ENCODE assay signal across 8 mouse cellular contexts in genomic region chr17:87797688-87798291, GRCm38 (mm10). TPM values are rescaled to one million over a fixed set of nuclear protein-coding genes. Genes with fewer than 3 reads are reported as not detected.
DNase-seq lines count a peak whose midpoint lies in the region; ATAC-seq and TF ChIP-seq lines count a peak whose summit lies in the region.

Kcnk12 (minus strand) TSS chr17:87797994.

- peak within 1 kb of the TSS; percentile 65 for H3K4me2 ChIP-seq in lung, embryonic 14.5 days
- peak within 1 kb of the TSS; percentile 84 for H3K4me2 ChIP-seq in heart, embryonic 13.5 days
- H3K4me2 ChIP-seq in liver, embryonic 12.5 days = peak within 1 kb of the TSS; percentile 71

- no peaks in the 10 kb centered on the region for H3K36me3 ChIP-seq in lung, embryonic 14.5 days (ENCODE audit: insufficient read depth)
- H3K36me3 ChIP-seq in heart, embryonic 13.5 days = no peaks in the 10 kb centered on the region
- H3K36me3 ChIP-seq in liver, embryonic 12.5 days = no peaks in the 10 kb centered on the region

- DNase-seq in lung, embryonic 14.5 days = peak; percentile 58
- DNase-seq in lung, postnatal 36 days = no peak
- DNase-seq in cerebellum, postnatal 14 days = peak; percentile 86 to 88
- DNase-seq in kidney, postnatal 10 days = peak; percentile 53
- peak; percentile 74 for DNase-seq in retina, embryonic 14.5 days (ENCODE audit: low spot score)
- DNase-seq in thymus, postnatal 10 days (ENCODE audit: low spot score in 2 of 2) = no peak

- under 1% methylated on average over 46 of the region's 46 CpGs for WGBS in lung, embryonic 14.5 days
- WGBS in heart, embryonic 13.5 days = under 1% methylated on average over 44 of the region's 46 CpGs
- WGBS in liver, embryonic 12.5 days (ENCODE audit: insufficient replicate concordance) = under 1% methylated on average over 46 of the region's 46 CpGs

- H3K9ac ChIP-seq in lung, embryonic 14.5 days = no peak within 1 kb of the TSS
- no peak within 1 kb of the TSS for H3K9ac ChIP-seq in heart, embryonic 13.5 days
- H3K9ac ChIP-seq in liver, embryonic 12.5 days = no peak within 1 kb of the TSS; the same call in 1 of the 2 replicates

- peaks cover 65% of the 10 kb centered on the region for H3K27me3 ChIP-seq in lung, embryonic 14.5 days (ENCODE audit: insufficient read depth, low read length)
- peaks cover 89% of the 10 kb centered on the region for H3K27me3 ChIP-seq in heart, embryonic 13.5 days (replicated peaks)
- peaks cover 73% of the 10 kb centered on the region for H3K27me3 ChIP-seq in liver, embryonic 12.5 days (replicated peaks)

- H3K4me3 ChIP-seq in lung, embryonic 14.5 days (ENCODE audit: low read depth, low read length) = peak within 1 kb of the TSS; percentile 38
- peak within 1 kb of the TSS; percentile 54 for H3K4me3 ChIP-seq in heart, embryonic 13.5 days
- peak within 1 kb of the TSS; percentile 47 for H3K4me3 ChIP-seq in liver, embryonic 12.5 days

- H3K27ac ChIP-seq in lung, embryonic 14.5 days (ENCODE audit: low read depth) = no peak within 1 kb of the TSS
- no peak within 1 kb of the TSS for H3K27ac ChIP-seq in heart, embryonic 13.5 days (replicated peaks)
- H3K27ac ChIP-seq in liver, embryonic 12.5 days = no peak within 1 kb of the TSS

- peak; percentile 35 for TF ChIP-seq CTCF in lung, embryonic 14.5 days (IDR thresholded peaks at IDR 0.05; ENCODE audit: low read depth)

- no peaks in the 10 kb centered on the region for H3K4me1 ChIP-seq in lung, embryonic 14.5 days (ENCODE audit: insufficient read depth)
- peaks cover 22% of the 10 kb centered on the region for H3K4me1 ChIP-seq in heart, embryonic 13.5 days
- peaks cover 11% of the 10 kb centered on the region for H3K4me1 ChIP-seq in liver, embryonic 12.5 days

- no peaks in the 10 kb centered on the region for H3K9me3 ChIP-seq in lung, embryonic 14.5 days (ENCODE audit: low read depth, low read length)
- H3K9me3 ChIP-seq in heart, embryonic 13.5 days = no peaks in the 10 kb centered on the region
- H3K9me3 ChIP-seq in liver, embryonic 12.5 days (replicated peaks) = no peaks in the 10 kb centered on the region

- peak; percentile 53; the same call in 1 of the 2 replicates for ATAC-seq in lung, embryonic 14.5 days (ENCODE audit: insufficient read depth)
- ATAC-seq in heart, embryonic 13.5 days (ENCODE audit: extremely low read depth, insufficient number of reproducible peaks, low FRiP score, low TSS enrichment) = no peak
- peak; percentile 44 for ATAC-seq in liver, embryonic 12.5 days

RNA-seq across cellular contexts. Expression of gene Kcnk12, which starts in this region (rescaled TPM):
- polyA plus RNA-seq in lung, embryonic 14.5 days (2014; fragmentation: Nextera tagmentation; extraction: Ambion mirVana) = not detected in 2 replicates
- polyA plus RNA-seq in heart, embryonic 13.5 days (2015; fragmentation: Nextera tagmentation; extraction: Ambion mirVana) = not detected in 2 replicates
- polyA plus RNA-seq in liver, embryonic 12.5 days (2016; fragmentation: Nextera tagmentation; extraction: Ambion mirVana) = 0.83 and 1.2 TPM in 2 replicates

Comparison
In these comparisons a context has a peak if more than half of its experiments do, and no peak if none do; other contexts are left out.
1. Peak in DNase-seq, ATAC-seq, H3K4me3 ChIP-seq and H3K4me2 ChIP-seq in lung, embryonic 14.5 days; RNA of the gene not detected or under 1 TPM.
2. DNase-seq: peak in cerebellum, postnatal 14 days (2 of 2), kidney, postnatal 10 days (single experiment) and retina, embryonic 14.5 days (single experiment); none in lung, postnatal 36 days (single experiment) and thymus, postnatal 10 days (0 of 2).
3. Peak in every context shown above with its lines, with median percentiles within 50 percentile points of each other: H3K4me2 ChIP-seq and H3K4me3 ChIP-seq.